Mouse (Mus musculus): ENCODE data around the gene Paf1.
A peak's percentile ranks its signal among the peaks of the same experiment; 100 is the strongest.

Paf1 gene

DNA sequence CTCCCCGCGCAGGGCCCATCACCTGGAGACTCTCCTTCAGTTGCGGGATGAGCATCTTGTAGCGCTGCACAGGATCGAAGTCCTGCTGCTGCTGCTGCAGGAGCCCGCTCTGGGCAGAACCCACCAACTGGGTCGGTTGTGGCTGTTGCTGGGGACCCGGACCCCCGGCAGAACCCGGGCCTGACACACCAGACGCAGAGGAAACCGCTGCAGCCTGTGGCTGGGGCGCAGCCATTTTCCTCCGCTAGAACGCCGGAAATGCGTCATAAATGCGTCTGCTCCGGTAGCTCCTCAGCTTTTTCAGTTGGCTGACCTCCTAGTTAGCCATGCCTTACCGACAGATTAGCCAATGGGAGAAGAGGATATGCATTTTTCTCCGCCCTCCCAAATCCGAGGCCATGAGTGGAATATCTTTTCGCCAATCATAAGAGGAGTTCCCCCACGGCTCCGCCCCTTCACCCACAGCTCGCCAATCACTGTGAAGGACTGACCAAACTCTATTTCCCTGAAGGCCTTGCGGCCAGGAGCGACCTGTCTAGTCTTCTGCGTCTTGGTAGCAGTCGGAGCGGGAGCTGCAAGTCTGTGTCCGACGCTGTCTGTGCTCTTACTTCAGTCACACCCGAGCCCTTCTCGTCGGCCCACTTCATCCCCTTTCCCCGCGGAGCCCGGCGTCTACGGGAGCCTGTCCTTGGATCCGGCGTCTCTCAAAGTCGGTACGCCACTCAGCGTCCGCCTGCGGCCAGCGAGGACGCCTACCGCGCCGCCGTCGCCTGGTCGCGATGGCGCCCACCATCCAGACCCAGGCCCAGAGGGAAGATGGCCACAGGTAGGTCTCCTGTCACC is at the start of gene Paf1, which contains the start of gene Med29:
TSS of gene Paf1 (plus strand) at position 523 of the 843 bp plus-strand sequence.
TSS of gene Med29 (minus strand) at position 280 of the 843 bp plus-strand sequence.
- DNase-seq (ENCODE audit: low read depth, low spot score), result peak; percentile 99

DNA sequence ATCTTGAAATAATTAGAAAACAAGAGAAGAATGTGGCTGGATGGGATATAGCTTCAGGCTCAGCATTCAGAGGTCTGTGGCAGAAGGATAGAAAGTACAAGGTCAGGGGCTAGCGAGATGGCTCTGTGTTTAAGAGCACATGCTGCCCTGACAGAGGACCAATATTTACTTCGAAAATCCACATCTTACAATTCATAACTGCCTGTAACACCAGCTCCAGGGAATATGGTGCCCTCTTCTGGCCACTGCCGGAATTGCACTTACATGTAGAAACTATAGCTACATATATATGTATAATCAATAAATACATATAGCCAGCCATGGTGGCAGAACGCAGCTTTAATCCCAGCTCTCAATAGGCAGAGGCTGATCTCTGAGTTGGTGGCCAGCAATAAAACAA is 48.1 kb upstream of the Paf1 start:
- peak; percentile 69 for DNase-seq (ENCODE audit: low read depth, low spot score)

DNA sequence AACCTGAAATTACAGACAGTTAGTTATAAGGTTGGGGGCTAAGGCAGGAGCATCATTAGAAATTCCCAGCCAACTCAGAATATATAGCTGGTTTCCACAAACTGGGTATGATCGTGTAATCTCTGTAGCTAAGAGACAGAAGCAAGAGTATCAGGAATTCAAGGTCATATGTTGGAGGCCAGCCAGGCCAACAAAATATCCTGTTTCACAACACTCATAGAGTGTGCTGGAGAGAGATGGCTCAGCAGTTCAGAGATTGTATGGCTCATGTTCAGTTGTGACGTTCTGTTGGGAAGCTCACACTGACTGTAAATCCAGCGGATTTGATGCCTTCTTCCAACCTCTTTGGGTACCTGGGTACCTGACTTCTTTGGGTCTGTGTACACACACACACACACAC is 45.0 kb upstream of the Paf1 start:
- no peak for DNase-seq (ENCODE audit: low read depth, low spot score)

DNA sequence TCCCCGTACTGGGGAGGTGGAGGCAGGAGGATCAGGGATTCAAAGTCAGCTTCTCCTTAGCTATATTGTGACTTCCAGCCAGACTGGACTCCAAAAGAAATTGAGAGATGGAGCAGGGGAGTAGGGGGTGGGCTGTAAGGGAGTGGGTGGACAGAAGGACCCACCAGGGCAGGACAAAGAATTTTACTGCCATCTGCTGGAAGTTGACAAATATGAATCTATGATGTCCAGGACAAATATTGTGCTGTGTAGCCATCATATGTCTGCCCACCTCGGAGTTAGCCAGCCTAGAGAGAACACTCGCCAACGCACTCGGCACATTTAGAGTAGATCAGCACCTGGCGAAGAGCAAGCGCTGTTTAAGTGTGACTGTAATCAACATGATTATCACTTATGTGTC is 44.1 kb upstream of the Paf1 start:
- no peak for DNase-seq (ENCODE audit: low read depth, low spot score)

DNA sequence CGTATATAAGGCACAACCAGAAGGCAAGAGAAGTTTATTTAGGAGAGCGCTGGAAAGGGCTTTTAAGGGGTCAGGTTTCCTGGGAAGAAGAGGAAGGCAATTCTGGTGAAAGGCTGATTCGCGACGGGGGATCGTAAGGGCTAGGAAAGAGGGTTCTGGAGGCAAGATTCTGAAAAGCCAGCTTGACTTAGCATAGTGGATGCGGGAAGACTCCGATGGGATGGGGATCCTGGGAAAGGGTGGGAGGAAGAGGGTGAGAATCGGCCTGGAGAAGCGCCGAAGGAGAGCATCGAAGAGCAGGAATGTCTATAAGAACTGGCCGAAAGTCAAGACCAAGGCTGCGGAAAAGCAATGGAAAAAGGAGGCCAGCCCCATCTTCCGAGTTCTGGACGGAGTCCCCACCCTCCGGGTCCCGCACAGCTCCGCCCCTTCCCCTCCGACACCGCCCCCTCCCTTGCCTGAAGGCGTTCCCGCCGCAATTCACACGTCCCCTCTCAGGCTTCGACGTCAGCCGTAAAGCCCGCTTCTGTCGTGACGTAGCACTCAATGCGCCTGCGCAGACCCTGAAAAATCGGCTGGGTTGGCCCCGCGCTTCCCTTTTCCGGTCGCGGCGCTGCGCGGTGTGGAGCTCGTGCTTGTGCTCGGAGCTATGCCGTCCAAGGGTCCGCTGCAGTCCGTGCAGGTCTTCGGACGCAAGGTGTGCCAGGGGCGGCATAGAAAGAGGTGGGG is 42.4 kb upstream of the Paf1 start, which contains the start of gene Rps16:
TSS of gene Rps16 (plus strand) at position 498 of the 729 bp plus-strand sequence.
- DNase-seq (ENCODE audit: low read depth, low spot score), result peak; percentile 98

DNA sequence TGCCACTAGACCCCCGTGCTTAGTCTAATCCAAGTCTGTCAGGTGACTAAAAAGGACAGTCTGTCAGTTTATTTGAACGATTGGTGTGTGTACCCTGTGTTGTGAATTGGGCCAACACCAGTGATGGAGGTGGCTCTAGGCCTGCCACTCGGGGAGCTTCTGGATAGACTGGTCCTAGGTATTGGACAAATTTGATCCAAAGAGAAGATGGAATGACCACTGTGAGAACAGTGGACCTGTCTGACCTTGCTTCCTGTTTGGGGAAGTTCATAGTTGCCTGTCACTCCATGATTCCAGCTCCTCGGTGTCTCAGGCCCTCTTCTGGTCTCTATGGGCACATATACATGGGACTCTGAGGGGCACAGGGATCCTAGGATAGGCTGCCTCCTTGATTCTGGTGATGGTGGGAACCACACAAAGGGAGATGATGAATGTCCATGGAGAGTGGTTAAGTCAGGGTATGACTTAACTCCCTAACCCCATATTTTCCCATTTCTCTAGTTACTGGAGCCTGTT is 41.0 kb upstream of the Paf1 start:
- peak; percentile 60 for DNase-seq (ENCODE audit: low read depth, low spot score)

DNA sequence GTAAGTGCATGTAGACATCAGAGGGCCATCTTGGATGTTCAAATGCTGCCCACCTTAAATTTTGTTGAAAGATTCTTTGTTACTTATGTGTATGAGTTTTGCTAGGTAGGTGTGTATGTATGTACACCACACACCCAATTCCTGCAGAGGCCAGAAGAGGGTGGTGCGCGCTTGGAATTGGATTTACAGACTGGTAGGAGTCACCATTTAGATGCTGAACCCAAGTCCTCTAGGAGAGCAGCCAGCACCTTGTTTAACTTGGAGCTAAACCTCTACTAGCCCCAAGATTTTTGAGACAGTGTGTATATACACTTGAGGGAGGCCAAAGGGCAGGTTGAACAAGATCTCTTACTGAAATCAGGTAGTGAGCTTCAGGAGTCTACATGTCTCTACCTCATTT is 39.5 kb upstream of the Paf1 start:
- peak; percentile 55 for DNase-seq (ENCODE audit: low read depth, low spot score)

DNA sequence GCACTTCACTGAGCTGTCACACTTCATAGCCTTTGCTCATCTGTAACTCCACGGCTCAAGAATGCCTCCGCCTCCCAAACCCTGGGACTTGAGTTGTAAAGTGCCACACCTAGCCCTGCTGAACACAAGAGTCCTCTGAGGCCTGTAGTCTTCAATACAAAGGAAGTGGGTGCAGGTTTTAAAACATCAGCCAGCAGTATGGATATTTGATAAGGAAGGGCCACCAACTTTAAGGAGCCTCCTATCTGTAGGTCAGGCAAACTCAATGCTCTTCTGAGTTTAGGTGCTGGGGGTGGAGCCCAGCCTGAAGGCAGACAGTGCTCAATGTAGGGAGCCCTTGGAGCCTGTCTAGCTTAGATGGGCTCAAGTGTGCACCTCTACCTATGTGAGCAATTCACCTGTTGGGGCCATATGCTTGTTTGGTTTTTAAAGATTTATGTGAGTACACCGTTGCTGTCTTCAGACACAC is 38.6 kb upstream of the Paf1 start:
- DNase-seq (ENCODE audit: low read depth, low spot score), result peak; percentile 79

DNA sequence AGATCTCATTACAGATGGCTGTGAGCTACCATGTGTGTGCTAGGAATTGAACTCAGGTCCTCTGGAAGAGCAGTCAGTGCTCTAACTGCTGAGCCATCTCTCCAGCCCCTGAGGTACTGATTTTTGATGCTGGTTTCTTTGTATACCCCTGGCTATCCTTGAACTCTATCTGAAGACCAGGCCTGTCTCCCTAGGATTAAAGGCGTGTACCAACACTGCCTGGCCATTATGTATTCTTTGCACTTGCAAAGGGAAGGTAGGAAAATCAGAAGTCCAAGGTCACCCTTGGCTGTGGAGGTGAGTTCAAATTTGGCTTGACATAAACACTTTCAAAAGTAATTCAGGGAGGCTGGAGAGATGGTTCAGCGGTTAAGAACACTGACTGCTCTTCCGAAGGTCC is 38.2 kb upstream of the Paf1 start:
- DNase-seq (ENCODE audit: low read depth, low spot score), result peak; percentile 60

DNA sequence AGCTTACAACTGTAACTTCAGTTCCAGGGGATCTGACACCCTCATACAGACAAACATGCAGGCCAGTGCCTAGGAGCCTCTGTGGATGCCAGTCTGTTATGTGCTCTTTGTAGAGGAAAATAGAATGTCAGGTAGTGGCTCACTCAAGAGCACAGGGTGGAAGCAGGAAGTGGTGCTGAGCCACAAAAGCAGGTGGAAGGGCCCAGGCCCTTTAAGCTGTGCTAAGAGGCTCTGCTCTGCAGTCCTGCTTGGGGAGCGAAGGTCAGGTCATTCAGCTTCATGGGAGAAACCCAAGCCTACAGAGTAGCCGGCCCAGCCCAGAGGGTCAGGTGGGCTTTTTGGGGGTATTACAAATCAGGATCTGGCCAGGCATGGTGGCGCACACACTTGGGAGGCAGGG is 37.5 kb upstream of the Paf1 start:
- no peak for DNase-seq (ENCODE audit: low read depth, low spot score)

DNA sequence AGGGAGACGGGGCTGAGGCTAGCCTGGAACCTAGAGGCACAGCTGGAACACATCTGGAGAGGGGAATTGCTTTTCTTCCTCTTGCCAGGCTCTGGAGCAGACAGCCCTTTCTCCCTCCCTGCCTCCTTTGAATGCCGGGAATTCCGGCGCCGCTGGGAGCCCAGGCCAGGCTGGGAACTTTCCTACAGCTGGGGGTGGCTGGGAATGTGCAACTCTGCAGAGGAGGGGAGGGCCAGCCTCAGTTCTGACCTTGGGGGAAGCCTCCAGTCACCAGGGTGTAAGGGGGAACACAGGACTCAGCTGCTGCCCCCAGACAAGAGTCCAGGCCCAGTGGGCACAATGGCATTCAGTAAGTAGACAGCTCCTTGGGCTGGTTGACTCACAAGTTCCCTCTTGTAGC is 35.8 kb upstream of the Paf1 start:
- peak; percentile 87 for DNase-seq (ENCODE audit: low read depth, low spot score)

DNA sequence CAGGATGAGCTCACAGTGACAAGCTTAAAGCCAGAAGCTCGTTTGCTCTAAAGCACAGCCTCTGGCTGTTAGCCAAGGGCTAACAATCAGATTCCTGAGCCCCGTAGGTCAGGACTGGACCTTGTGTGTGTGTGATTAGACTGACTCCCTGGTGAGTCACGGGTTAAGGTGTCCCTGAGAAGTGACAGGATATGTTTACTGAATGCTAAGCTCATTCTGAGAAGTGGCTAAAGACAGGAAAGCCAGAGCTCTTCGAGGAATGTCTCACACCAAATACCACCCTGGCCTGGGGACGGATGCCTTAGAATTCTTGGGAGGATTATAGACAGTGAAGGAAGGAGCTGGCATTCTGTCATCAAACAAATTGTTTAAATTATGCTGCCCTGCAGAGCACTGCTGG is 34.8 kb upstream of the Paf1 start:
- no peak for DNase-seq (ENCODE audit: low read depth, low spot score)

DNA sequence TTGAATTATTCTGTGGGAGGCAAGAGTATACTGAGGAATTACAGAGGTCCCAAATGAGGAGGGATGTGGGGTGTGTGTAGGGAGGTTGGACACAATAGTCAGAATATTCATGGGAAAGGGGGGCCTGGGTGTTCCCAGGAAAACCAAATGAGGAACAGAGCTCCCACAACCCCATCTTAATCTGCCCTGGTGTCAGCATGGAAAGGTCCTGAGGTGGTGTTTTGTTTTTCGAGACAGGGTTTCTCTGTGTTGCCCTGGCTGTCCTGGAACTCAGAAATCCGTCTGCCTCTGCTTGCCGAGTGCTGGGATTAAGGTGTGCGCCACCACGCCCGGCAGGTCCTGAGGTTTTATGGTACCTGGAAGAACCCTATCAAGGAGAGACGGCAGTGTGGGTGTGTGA is 34.3 kb upstream of the Paf1 start:
- DNase-seq (ENCODE audit: low read depth, low spot score), result no peak

DNA sequence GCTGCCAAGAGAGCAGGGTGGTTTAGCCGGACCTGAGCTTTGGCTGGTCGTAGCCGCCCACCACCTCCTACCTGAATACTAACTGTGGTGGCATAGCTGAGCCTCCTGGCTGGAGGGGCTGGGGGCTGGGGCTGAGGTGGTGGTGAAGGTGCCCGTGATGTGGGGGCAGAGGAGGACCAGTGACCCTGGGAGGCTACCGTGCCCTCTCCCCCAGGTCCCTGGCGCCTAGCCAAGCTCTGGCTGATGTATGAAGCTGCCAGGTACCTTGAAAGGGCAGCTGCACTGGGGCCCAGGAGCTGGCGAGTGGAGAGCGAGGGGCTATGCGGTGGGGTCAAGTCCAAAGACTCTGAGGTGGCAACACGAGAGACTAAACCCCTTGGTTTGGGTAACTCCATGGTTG is 32.9 kb upstream of the Paf1 start:
- DNase-seq (ENCODE audit: low read depth, low spot score), result no peak

DNA sequence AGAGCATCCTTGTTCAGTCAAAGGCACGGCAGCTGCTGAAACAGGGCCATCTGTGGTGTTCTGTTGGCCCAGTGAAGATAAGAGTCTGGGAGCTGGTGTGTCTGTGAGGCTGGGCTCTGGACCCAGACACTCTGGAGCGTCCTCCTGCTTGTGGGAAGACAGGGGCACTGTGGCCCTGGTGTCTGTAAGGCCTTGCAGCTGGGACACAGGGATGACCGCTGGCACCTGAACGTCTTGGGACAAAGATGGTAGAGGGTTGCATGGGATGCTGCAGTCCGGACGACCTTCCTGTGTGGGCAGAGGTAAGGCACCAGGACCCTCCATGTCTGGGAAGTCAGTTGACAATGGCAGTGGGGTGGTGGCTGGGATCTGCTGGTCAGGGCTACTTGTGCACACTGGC is 32.5 kb upstream of the Paf1 start:
- DNase-seq (ENCODE audit: low read depth, low spot score), result no peak

DNA sequence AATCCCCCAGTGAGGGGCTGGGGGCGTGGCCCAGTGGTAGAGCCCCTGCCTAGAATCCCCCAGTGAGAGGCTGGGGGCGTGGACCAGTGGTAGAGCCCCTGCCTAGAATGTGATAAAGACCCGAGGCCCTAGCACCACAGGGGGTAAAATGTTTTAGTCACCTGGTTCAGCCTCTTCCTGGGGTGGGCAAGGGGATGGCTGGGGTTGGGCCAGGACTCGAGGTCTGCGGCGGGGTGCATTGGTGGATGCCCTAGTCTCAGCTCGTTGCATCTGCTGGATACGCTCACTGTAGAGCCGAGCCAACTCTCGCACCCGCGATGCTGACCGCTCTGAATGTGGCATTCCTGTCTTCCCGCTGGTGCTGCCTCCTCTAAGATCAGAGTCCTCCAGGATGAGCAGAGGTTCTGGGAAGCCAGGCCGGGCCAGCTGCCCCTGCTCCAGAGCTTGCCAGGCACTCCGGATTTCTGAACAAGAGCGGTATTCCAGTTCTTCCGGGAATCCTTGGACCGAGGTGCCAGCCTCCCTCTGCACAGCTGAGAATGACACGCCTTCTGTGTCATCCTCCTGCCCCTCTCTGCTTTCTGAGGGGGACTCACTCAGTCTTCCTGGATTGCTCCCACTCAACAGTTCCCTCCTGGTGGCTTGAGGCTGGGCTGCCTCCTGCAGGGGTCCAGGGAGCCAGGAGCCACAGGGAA is 31.0 kb upstream of the Paf1 start:
- peak; percentile 54 for DNase-seq (ENCODE audit: low read depth, low spot score)

DNA sequence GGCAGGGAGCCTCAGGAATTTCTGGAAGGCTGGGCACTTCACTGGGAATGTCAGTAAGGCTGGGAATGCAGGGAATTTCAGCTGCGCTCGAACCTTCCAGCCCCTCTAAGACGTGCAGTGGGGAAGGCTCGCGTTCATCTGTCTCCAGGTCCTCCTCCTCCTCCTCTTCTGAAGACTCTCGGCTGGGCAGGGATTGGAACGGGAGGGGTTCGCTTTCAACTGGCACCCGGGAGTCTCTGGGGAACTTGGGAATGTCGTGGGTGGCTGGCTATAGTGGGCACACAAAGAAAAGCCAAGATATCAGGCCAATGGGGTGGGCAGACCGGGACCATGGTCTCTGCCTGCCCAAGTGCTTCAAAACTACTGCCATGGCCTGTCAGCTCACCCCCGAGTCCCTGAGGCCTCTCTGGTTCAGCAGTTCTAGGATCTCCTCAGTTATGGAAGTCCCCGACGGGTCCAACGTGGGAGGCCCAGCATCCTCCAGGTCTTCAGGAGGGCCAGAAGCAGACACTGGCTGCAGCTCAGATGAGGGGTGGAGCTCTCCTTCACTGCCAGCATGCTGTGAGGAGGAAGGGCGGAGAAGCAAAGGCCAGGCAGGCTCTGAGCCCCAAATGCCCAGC is 30.2 kb upstream of the Paf1 start:
- DNase-seq (ENCODE audit: low read depth, low spot score), result no peak

DNA sequence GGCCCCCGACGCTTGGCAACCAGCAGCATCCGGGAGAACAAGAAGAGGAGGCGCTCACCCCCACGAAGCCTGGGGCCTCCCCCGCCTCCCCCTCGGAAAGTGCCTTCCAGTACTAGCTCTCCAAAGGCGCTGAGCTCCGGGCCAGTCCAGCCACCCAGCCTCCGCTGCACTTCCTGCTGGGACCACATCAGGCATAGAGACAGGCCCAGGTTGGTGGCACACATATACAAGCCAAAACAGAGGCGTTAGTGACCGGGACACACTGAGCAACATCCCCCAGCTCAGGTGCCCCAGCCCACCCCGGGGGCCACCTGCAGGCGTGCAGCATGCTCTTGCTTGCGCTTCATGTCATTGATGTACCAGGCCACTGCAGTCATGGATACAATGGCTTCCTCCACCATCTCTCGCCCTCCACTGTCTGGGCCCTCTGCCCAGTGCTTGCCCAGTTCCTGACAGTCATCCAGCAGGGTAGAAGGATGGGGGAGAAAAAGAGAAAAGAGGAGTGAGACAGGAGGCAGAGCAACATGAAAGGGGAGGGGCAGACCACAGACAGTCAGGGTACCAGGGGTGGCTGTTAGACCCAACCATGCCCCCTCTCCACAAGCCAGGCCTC is 25.0 kb upstream of the Paf1 start:
- no peak for DNase-seq (ENCODE audit: low read depth, low spot score)

DNA sequence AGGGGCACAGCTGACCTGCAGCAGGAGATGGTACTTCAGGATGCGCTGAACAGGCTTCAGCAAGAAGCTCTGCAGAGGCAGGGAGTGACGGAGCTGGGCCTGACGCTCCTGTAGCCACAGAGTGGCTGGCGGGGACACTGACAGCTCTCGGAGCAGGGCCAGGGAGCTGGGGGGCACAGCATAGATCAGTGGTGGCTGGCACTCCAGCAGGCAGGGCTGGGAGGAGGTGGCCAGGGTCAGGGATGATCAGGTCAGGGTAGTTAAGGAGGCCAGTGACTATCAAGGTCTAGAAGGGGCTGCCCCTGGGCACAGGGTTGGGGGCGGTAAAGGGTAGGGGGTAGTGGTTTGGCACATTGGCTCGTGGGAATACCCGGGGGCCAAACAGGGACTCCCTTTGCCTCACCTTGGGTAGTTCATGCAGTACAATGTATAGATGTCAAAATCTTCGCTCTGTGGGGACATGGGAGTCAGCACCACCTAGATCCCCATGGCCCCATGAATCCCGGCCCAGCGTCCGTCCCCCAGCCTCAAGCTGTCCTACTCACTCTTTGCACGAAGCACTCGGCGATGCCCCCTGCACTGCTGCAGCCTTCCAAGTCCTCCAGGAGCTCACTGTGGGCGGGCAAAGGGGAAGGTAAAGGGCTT is 24.4 kb upstream of the Paf1 start:
- DNase-seq (ENCODE audit: low read depth, low spot score), result no peak

DNA sequence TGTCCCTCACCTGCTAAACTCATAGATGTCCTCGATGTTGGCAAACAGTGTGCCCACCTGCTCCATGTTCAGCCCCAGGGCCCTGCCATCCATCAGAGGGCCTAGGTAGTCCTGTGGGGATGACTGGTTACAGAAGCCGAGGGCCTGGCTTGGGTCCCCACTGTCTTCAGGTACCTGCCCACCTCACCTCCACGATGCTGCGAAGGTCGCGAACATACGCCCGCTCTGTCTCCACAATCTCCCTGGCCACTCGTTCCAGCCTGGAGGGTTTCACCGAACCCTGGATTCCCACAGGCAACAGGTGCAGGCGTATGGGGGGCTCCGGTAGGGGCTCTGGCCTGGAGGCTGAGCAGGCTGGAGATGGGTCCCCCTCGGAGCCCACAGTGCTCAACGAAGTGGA is 22.7 kb upstream of the Paf1 start:
- no peak for DNase-seq (ENCODE audit: low read depth, low spot score)

All from ZHBTc4 (cell line).